Mouse (Mus musculus) thymus, adult 2 months (tissue): ENCODE data around the gene Creb5. TPM values are rescaled to one million over a fixed set of nuclear protein-coding genes. Genes with fewer than 3 reads are reported as not detected.

Source experiments
- DNase-seq: peaks from one replicate; pipeline ENCODE4 v3.0.0; 2021
- H3K27ac ChIP-seq: fragments of 200-500 bp; 2 replicates; pipeline ENCODE4 v1.5.1; 2012; ENCODE audit warnings: low read length, control low read depth; ENCODE audit not compliant: control insufficient read depth, insufficient read depth
- H3K27me3 ChIP-seq: fragments of 200-500 bp; 2 replicates; pipeline ENCODE4 v1.6.1; 2012; ENCODE audit warnings: mild to moderate bottlenecking, low read length, moderate library complexity, mixed read lengths; ENCODE audit not compliant: control insufficient read depth, insufficient read depth
- H3K36me3 ChIP-seq: fragments of 200-500 bp; 2 replicates; pipeline ENCODE4 v1.6.1; 2012; ENCODE audit warnings: mild to moderate bottlenecking, low read length, moderate library complexity; ENCODE audit not compliant: control insufficient read depth, insufficient read depth
- H3K4me1 ChIP-seq: fragments of 200-500 bp; replicated peaks from 2 replicates; pipeline ENCODE4 v1.6.1; 2012; ENCODE audit warnings: low read length; ENCODE audit not compliant: control insufficient read depth, insufficient read depth
- H3K4me3 ChIP-seq: fragments of 200-500 bp; 2 replicates; pipeline ENCODE4 v1.5.1; 2012; ENCODE audit warnings: mild to moderate bottlenecking, low read length, control low read depth, moderate library complexity; ENCODE audit not compliant: control insufficient read depth, insufficient read depth
- CTCF ChIP-seq: fragments of 200-500 bp; IDR thresholded peaks from 2 replicates; pipeline ENCODE4 v1.5.1; 2012; ENCODE audit warnings: mild to moderate bottlenecking, control low read depth, low read length, moderate library complexity, borderline replicate concordance; ENCODE audit not compliant: control insufficient read depth, poor library complexity, insufficient read depth; ENCODE audit errors: extremely low read depth
- POLR2A ChIP-seq: fragments of 200-500 bp; IDR thresholded peaks from 2 replicates; pipeline ENCODE4 v1.6.1; 2012; ENCODE audit warnings: mild to moderate bottlenecking, low read length, control low read depth, moderate library complexity; ENCODE audit not compliant: control insufficient read depth, poor library complexity, insufficient read depth; ENCODE audit errors: extremely low read depth
- WGBS: fragments of 180-500 bp; shearing (Covaris S2); methylation state at CpG from one replicate; pipeline ENCODE4 v1.1.7; 2018; 5-methylcytosine and 5-hydroxymethylcytosine counted together
- polyA plus RNA-seq: library from polyadenylated mRNA; depleted of rRNA; stranded (reverse); fragments of >200 nt; gene quantifications from 2 replicates; pipeline ENCODE4 v1.2.3, GENCODE M21; 2012

The Creb5 gene
- polyA plus RNA-seq, 1 experiment, result 0.96 TPM

DNA sequence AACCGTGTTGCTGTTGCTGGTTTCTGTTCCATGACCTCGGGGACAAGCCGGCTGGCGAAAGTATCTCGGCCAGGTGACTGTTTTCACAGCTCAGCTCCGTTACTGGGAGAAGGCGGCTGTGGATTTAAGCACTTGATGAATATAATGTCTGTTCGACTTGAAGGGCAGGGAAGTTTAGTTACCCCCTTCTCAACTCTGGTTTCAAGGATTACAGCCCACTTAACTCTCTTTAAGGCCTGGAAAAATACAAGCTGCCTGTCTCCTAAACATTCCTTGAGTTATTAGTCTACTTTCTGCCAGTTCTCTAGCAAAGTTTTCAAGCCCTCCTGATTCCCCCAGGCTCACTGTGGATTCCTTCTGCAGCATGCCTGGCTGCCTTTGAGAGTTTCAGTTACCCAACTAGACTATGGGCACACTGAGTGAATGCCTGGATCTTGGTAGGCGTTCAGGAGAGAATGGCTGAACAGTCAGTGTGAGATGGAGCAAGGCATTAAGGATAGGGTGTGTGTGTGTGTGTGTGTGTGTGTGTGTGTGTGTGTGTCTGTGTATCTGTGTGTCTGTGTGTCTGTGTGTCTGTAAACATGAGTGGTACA is 184.0 kb downstream of the Creb5 start:
- no peaks in the 10 kb centered on the region for H3K4me1 ChIP-seq
- no peak overlapping the region for H3K27ac ChIP-seq
- H3K4me3 ChIP-seq, result no peak overlapping the region
- H3K36me3 ChIP-seq, result no peaks in the 10 kb centered on the region
- TF ChIP-seq CTCF (no peak), POLR2A (no peak)
- DNase-seq, result no peak
- WGBS, result 85% methylated on average over 9 of the region's 9 CpGs
- no peaks in the 10 kb centered on the region for H3K27me3 ChIP-seq

DNA sequence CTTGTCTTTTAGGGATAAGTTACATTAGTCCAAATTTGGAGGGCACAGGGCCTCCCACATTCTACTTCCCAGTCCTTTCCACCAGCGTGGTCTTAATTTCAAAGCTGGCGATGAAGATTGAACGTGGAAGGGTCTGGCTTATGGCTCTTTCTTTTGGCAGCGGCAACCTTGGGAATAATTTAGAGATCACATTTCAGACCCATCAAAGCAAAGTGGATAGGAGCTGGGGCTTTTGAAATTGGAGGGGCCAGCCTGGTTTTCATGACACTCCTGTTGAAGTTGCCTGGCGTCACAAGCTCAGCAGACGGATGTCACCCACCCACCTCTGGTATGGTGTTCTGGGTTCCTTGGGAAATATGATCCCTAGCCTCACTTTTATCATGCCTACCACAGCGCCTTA is 185.7 kb downstream of the Creb5 start:
- TF ChIP-seq POLR2A (no peak), CTCF (no peak)
- no peaks in the 10 kb centered on the region for H3K27me3 ChIP-seq
- 90% methylated on average over 7 of the region's 7 CpGs for WGBS

DNA sequence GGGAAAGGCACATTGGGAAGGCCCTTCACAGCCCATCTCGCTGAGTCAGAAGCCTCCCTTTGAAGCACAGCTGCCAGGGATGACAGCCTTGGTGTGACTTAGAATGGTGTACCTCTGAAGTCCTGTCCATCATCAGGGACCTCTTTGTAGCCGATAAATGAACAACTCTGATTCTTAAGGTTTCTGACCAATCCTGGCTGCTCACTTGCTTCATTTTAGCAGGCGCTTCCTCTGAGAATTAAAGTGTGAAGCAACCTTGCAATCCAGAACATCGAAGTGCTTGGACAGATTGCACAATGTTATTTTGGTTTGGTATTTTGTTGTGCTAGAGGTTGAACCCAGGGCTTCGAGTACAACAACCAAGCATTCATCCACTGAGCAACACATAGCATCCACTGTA is 190.4 kb downstream of the Creb5 start:
- Histone ChIP-seq H3K27me3 (no peaks in the 10 kb centered on the region), H3K4me1 (no peaks in the 10 kb centered on the region), H3K4me3 (no peak overlapping the region), H3K36me3 (no peaks in the 10 kb centered on the region), H3K27ac (no peak overlapping the region)
- DNase-seq, result no peak
- 93% methylated on average over 5 of the region's 5 CpGs for WGBS
- TF ChIP-seq POLR2A (no peak), CTCF (no peak)

More for the DNA sequence above, 185.7 kb downstream of the Creb5 start:
- no peaks in the 10 kb centered on the region for H3K4me1 ChIP-seq
- no peak overlapping the region for H3K27ac ChIP-seq
- no peak overlapping the region for H3K4me3 ChIP-seq
- no peaks in the 10 kb centered on the region for H3K36me3 ChIP-seq
- no peak for DNase-seq

DNA sequence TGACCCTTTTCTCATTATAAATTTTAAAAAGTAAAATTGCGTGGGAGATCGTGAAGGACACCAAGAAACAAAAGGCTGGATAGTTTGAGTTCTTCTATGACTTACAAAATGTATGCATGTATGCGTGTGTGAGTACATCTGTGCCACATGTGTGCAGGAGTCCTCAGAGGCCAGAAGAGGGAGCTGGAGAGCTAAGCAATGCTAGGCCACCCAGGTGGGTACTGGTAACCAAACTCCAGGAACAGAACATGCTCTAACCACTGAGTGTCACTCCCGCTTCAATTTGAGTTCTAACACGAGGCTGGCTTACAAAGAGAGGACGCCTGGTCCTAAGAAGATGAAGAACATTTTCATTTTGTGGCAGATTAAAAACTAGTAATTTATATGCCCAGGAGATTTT is 203.8 kb downstream of the Creb5 start:
- Histone ChIP-seq H3K27ac (no peak overlapping the region), H3K36me3 (no peaks in the 10 kb centered on the region), H3K27me3 (no peaks in the 10 kb centered on the region), H3K4me3 (no peak overlapping the region), H3K4me1 (no peaks in the 10 kb centered on the region)
- no peak for DNase-seq
- 94% methylated on average over 6 of the region's 6 CpGs for WGBS
- TF ChIP-seq POLR2A (no peak), CTCF (no peak)

DNA sequence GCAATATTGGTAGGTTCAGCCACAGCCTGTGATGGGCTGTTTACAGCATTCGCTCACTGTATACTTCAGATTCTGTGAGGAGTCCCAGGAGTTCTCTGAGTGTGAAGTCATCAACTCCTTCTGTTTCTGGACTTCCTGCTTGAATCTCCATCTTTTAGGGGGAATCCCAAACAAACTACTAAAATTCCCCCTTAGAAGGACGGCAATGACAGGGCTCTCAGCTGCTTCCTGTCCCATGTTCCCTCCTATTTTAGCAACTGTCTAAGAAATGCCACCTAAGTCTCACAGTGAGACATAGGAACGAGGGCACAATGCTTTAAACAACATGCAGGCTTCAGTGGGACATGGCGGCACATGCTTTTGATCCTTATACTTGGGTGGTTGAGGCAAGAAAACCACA is 204.3 kb downstream of the Creb5 start:
- TF ChIP-seq POLR2A (no peak), CTCF (no peak)
- 85% methylated on average over 4 of the region's 4 CpGs for WGBS
- no peaks in the 10 kb centered on the region for H3K27me3 ChIP-seq

DNA sequence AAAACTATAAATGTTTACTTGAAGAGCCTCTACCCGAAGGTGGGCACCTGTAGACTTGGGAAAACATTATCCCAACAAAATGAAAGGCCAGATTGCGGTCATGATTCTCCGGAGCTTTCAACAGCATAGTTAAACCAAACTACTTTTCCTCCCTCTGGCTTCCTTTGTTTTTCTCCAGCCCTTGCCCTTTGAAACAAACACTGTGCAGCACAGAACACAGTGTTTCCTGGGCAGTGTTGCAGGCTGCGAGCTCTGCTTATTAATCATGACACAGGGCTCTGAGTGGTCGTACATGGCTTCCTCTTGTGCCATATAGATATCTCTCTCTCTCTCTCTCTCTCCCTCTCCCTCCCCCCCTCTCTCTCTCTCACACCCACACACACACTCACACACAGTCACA is 206.8 kb downstream of the Creb5 start:
- no peak for DNase-seq
- H3K27me3 ChIP-seq, result no peaks in the 10 kb centered on the region
- H3K27ac ChIP-seq, result no peak overlapping the region
- H3K36me3 ChIP-seq, result no peaks in the 10 kb centered on the region
- no peak for TF ChIP-seq CTCF
- TF ChIP-seq POLR2A, result no peak
- H3K4me3 ChIP-seq, result no peak overlapping the region
- H3K4me1 ChIP-seq, result no peaks in the 10 kb centered on the region
- 52% methylated on average over 5 of the region's 5 CpGs for WGBS

More for the DNA sequence above, 204.3 kb downstream of the Creb5 start:
- no peaks in the 10 kb centered on the region for H3K36me3 ChIP-seq
- H3K27ac ChIP-seq, result no peak overlapping the region
- H3K4me1 ChIP-seq, result no peaks in the 10 kb centered on the region
- no peak for DNase-seq
- H3K4me3 ChIP-seq, result no peak overlapping the region

DNA sequence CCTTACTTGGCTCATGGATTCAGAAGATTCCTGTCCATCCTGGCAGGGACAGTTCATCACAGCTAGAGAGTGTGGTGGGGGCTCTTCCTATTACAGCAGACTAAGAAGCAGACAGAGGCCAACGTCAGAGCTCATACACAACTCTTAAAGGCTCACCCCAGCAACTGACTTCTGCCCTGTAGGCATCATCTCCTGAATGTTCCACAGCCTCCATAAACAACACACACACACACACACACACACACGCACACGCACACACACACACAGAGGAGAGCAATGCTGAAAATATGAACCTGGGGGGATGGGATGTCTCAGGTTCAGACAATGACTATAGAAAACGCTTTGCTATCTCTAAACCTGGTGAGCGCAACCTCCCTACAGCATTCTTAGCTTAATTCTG is 208.6 kb downstream of the Creb5 start:
- H3K4me1 ChIP-seq, result no peaks in the 10 kb centered on the region

More for the DNA sequence above, 208.6 kb downstream of the Creb5 start:
- no peaks in the 10 kb centered on the region for H3K27me3 ChIP-seq
- no peak overlapping the region for H3K27ac ChIP-seq
- H3K4me3 ChIP-seq, result no peak overlapping the region
- WGBS, result 75% methylated on average over 5 of the region's 5 CpGs
- no peak for DNase-seq
- TF ChIP-seq CTCF (no peak), POLR2A (no peak)
- no peaks in the 10 kb centered on the region for H3K36me3 ChIP-seq
